Mouse (Mus musculus): ENCODE data around the gene Rpl34.

GRCm38 (mm10) chr3:130677671-130678460, 52.3 kb downstream of the Rpl34 start:
- TF ChIP-seq CTCF (IDR thresholded peaks at IDR 0.05) (no peak), POLR2A (IDR thresholded peaks at IDR 0.05; ENCODE audit: insufficient read depth, low read depth, low read length) (no peak), EP300 (IDR thresholded peaks at IDR 0.05; ENCODE audit: insufficient read depth, low read depth, low read length) (no peak)

All from heart, adult 2 months (tissue).